Mouse (Mus musculus) liver, embryonic 11.5 days (tissue): ENCODE measurements around the gene Platr25. TPM values are rescaled to one million over a fixed set of nuclear protein-coding genes. Genes with fewer than 3 reads are reported as not detected.
"Not testable (repeated sequence)": the region's sequence is repeated elsewhere in the genome, so short reads cannot be mapped to it uniquely, and the experiment has no call there.

Experiments
- ATAC-seq: fragments of 200-750 bp; cut with Nextera tagmentation; replicated peaks from 2 replicates; pipeline ENCODE4 v1.8.0; 2017; ENCODE audit warnings: moderate number of reproducible peaks, mild to moderate bottlenecking, moderate TSS enrichment, moderate library complexity; ENCODE audit not compliant: low FRiP score
- DNase-seq: peaks from one replicate; pipeline ENCODE4 v3.0.0-alpha.2; 2017; ENCODE audit warnings: low spot score
- H3K27ac ChIP-seq: fragments of 300-500 bp; sonication (generic); 2 replicates; pipeline ENCODE4 v1.5.1; 2014; ENCODE audit warnings: mild to moderate bottlenecking, low read depth, low read length, control low read depth
- H3K27me3 ChIP-seq: fragments of 300-500 bp; sonication (generic); replicated peaks from 2 replicates; pipeline ENCODE4 v1.6.1; 2014; ENCODE audit warnings: low read length, mixed read lengths; ENCODE audit not compliant: control insufficient read depth, insufficient read depth
- H3K36me3 ChIP-seq: fragments of 300-500 bp; sonication (generic); 2 replicates; pipeline ENCODE4 v1.6.1; 2014; ENCODE audit warnings: mild to moderate bottlenecking, low read length, moderate library complexity, mixed read lengths; ENCODE audit not compliant: control insufficient read depth, insufficient read depth
- H3K4me1 ChIP-seq: fragments of 300-500 bp; sonication (generic); replicated peaks from 2 replicates; pipeline ENCODE4 v1.6.1; 2014; ENCODE audit warnings: low read length, mixed read lengths; ENCODE audit not compliant: control insufficient read depth, insufficient read depth
- H3K4me2 ChIP-seq: fragments of 300-500 bp; sonication (generic); 2 replicates; pipeline ENCODE4 v1.6.1; 2014; ENCODE audit warnings: mild to moderate bottlenecking, control low read depth, moderate library complexity
- H3K4me3 ChIP-seq: fragments of 300-500 bp; sonication (generic); 2 replicates; pipeline ENCODE4 v1.5.1; 2014; ENCODE audit warnings: low read depth, low read length, control low read depth
- H3K9ac ChIP-seq: fragments of 300-500 bp; sonication (generic); 2 replicates; pipeline ENCODE4 v1.6.1; 2014; ENCODE audit warnings: low read depth, low read length, control low read depth
- H3K9me3 ChIP-seq: fragments of 300-500 bp; sonication (generic); 2 replicates; pipeline ENCODE4 v1.6.1; 2016; ENCODE audit warnings: low read length, inconsistent platforms, mixed read lengths; ENCODE audit not compliant: control insufficient read depth
- WGBS: fragments of 180-500 bp; shearing (Covaris S2); extraction: QIAGEN DNeasy Blood & Tissue Kit; methylation state at CpG from one replicate; pipeline ENCODE4 v1.1.7; 2014; 5-methylcytosine and 5-hydroxymethylcytosine counted together
- microRNA counts: library from miRNA; unstranded; fragments of <30 nt; microRNA quantifications from one replicate; lab custom pipeline; 2015
- microRNA-seq: library from miRNA; unstranded; fragments of <30 nt; microRNA quantifications from one replicate; pipeline ENCODE4, GENCODE M21; 2017; ENCODE audit warnings: borderline number of aligned reads
- polyA plus RNA-seq: library from polyadenylated mRNA; unstranded; fragments of >200 nt; fragmentation: Nextera tagmentation; extraction: Ambion mirVana; gene quantifications from 2 replicates; pipeline ENCODE4 v1.2.1, GENCODE M21; 2014

The Platr25 gene
- polyA plus RNA-seq, 1 experiment from 2014 or later, result 16.0 TPM

- Histone ChIP-seq H3K9ac (peak overlapping the region; percentile 52; the same call in 1 of the 2 replicates), H3K4me3 (peak overlapping the region; percentile 49), H3K4me2 (peak overlapping the region; percentile 54)
- not testable (repeated sequence) for H3K27me3 ChIP-seq, H3K9me3 ChIP-seq, H3K27ac ChIP-seq, H3K36me3 ChIP-seq, H3K4me1 ChIP-seq
- WGBS, result 2% methylated on average over 17 of the region's 20 CpGs
- DNase-seq, result peak; percentile 52
- ATAC-seq, result peak; percentile 100
Measured at GRCm38 (mm10) chr13:62684608-62685286, 75.8 kb downstream of the Platr25 start.

DNA sequence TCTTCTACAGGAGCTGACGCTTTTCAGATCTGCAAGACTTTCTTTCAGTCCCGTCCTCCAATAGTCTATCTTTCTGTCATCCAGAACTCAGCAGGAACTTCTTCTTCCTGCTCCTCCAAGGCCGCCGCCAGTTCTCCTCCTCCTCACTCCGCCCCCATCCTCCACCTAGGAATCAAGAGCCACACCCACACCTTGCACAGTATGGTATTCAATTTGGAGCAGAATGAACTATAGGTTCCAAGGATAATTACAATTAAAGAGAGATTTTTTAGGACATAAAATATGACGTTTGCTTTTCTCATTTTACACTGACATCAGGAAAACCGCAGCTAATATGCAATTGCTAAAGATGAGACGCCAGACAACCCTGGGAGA lies 107.2 kb downstream of the Platr25 start:
- Histone ChIP-seq H3K4me3 (peak overlapping the region; percentile 58), H3K27ac (no peak overlapping the region), H3K27me3 (no peaks in the 10 kb centered on the region), H3K9ac (peak overlapping the region; percentile 52; the same call in 1 of the 2 replicates), H3K4me1 (no peaks in the 10 kb centered on the region), H3K9me3 (no peaks in the 10 kb centered on the region), H3K4me2 (peak overlapping the region; percentile 66), H3K36me3 (no peaks in the 10 kb centered on the region)
- ATAC-seq (peak; percentile 87), DNase-seq (no peak)
- 22% methylated on average over 8 of the region's 8 CpGs for WGBS

- DNase-seq (peak; percentile 46), ATAC-seq (peak; percentile 100)
- H3K27me3 ChIP-seq, H3K4me1 ChIP-seq, H3K9me3 ChIP-seq, H3K27ac ChIP-seq, H3K36me3 ChIP-seq: not testable (repeated sequence)
- 2% methylated on average over 16 of the region's 16 CpGs for WGBS
- peak overlapping the region; percentile 66 for H3K4me2 ChIP-seq
- H3K4me3 ChIP-seq, result peak overlapping the region; percentile 58
- peak overlapping the region; percentile 52 for H3K9ac ChIP-seq
Measured at GRCm38 (mm10) chr13:62652681-62653368, 107.7 kb downstream of the Platr25 start.

DNA sequence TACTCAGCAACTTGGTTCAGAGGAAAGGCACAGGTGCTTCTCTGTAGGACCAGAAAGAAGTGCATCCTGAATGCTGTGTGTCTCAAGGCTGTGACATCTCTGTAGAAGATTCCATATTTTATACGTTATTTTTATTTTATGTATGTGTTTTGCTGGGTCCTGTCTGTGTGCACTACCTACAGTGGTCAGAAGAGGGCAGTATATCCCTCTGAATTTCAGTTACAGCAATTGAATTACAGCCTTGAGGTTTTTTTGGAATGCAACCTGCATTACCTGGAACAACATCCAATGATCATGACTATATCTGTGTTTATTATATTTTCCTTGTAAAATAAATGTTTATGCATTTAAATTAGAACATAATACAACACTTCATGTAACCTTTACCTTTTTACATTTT lies 133.4 kb downstream of the Platr25 start:
- not testable (repeated sequence) for H3K9me3 ChIP-seq, H3K4me2 ChIP-seq, H3K4me1 ChIP-seq, H3K27ac ChIP-seq, ATAC-seq, H3K27me3 ChIP-seq, H3K9ac ChIP-seq, H3K36me3 ChIP-seq, H3K4me3 ChIP-seq
- 47% methylated on average over 1 of the region's 1 CpGs for WGBS
- DNase-seq, result peak; percentile 29

- H3K27ac ChIP-seq, H3K27me3 ChIP-seq, H3K9me3 ChIP-seq, H3K36me3 ChIP-seq, DNase-seq, H3K4me1 ChIP-seq, H3K9ac ChIP-seq: not testable (repeated sequence)
- H3K4me2 ChIP-seq, result peak overlapping the region; percentile 65
- ATAC-seq, result peak; percentile 72
- 7% methylated on average over 7 of the region's 7 CpGs for WGBS
- H3K4me3 ChIP-seq, result peak overlapping the region; percentile 54
Measured at GRCm38 (mm10) chr13:62624277-62624665, 136.2 kb downstream of the Platr25 start.

- WGBS, result under 1% methylated on average over 15 of the region's 15 CpGs
- Histone ChIP-seq H3K9ac (peak within 1 kb of the TSS; percentile 51), H3K4me3 (peak within 1 kb of the TSS; percentile 54), H3K4me2 (peak within 1 kb of the TSS; percentile 65)
- not testable (repeated sequence) for H3K36me3 ChIP-seq, H3K9me3 ChIP-seq, H3K27ac ChIP-seq, H3K27me3 ChIP-seq, H3K4me1 ChIP-seq
- DNase-seq (peak; percentile 74), ATAC-seq (peak; percentile 100)
Measured at GRCm38 (mm10) chr13:62623577-62624276, 136.8 kb downstream of the Platr25 start, which contains the start of gene 6720489N17Rik. TSS of gene 6720489N17Rik (minus strand) at chr13:62624182.

MicroRNAs within 50 kb of the gene (microRNA counts, 519-probe panel; counts per million panel counts)
- microRNA mmu-miR-713 (lab: Ali Mortazavi, UCI), result not detected

Small RNA genes lying within 50 kb of the gene (microRNA-seq; reads per million reads assigned to microRNA genes)
- gene Gm24020 (not detected), gene Gm24588 (not detected), gene Mir713 (not detected)

Other genes starting within 250 kb of the Platr25 start
- 0.55 TPM in 1 of 2 replicates, not detected in the other for gene Zfp935, start 202.2 kb downstream of the Platr25 start, polyA plus RNA-seq
- gene Zfp934, start 189.5 kb downstream of the Platr25 start, polyA plus RNA-seq, result 13.5 and 15.5 TPM in 2 replicates
- gene 6720489N17Rik, start 136.5 kb downstream of the Platr25 start, polyA plus RNA-seq, result 7.9 and 8.1 TPM in 2 replicates
- gene Gm5141, start 25.1 kb upstream of the Platr25 start, polyA plus RNA-seq, result 4.2 and 4.3 TPM in 2 replicates
- gene Fbp2, start 97.7 kb upstream of the Platr25 start, polyA plus RNA-seq, result not detected in 2 replicates
- gene Fbp1, start 127.6 kb upstream of the Platr25 start, polyA plus RNA-seq, result not detected in 2 replicates
- gene 2010111I01Rik, start 204.2 kb upstream of the Platr25 start, polyA plus RNA-seq, result 30.6 and 31.8 TPM in 2 replicates